Mouse (Mus musculus) midbrain, embryonic 14.5 days (tissue): Measurements from ENCODE around the gene Kirrel3. TPM values are rescaled to one million over a fixed set of nuclear protein-coding genes. Genes with fewer than 3 reads are reported as not detected.
A peak's percentile ranks its signal among the peaks of the same experiment; 100 is the strongest.

Source experiments
- ATAC-seq: fragments of 200-750 bp; cut with Nextera tagmentation; 2 replicates; pipeline ENCODE4 v1.8.0; 2017; ENCODE audit warnings: moderate number of reproducible peaks, moderate library complexity; ENCODE audit not compliant: low FRiP score, low TSS enrichment
- DNase-seq: peaks from one replicate; pipeline ENCODE4 v3.0.0-alpha.2; 2015
- H3K27ac ChIP-seq: fragments of 300-500 bp; sonication (generic); replicated peaks from 2 replicates; pipeline ENCODE4 v1.5.1; 2014; ENCODE audit warnings: mild to moderate bottlenecking, low read depth, low read length, moderate library complexity
- H3K27me3 ChIP-seq: fragments of 300-500 bp; sonication (generic); 2 replicates; pipeline ENCODE4 v1.6.1; 2014; ENCODE audit warnings: low read length, control low read depth, mixed read lengths; ENCODE audit not compliant: control insufficient read depth, insufficient read depth
- H3K36me3 ChIP-seq: fragments of 300-500 bp; sonication (generic); 2 replicates; pipeline ENCODE4 v1.6.1; 2014; ENCODE audit warnings: low read length, control low read depth; ENCODE audit not compliant: control insufficient read depth, insufficient read depth
- H3K4me1 ChIP-seq: fragments of 300-500 bp; sonication (generic); 2 replicates; pipeline ENCODE4 v1.6.1; 2014; ENCODE audit warnings: mild to moderate bottlenecking, antibody characterized with exemption, low read length, control low read depth; ENCODE audit not compliant: control insufficient read depth, insufficient read depth
- H3K4me2 ChIP-seq: fragments of 300-500 bp; sonication (generic); 2 replicates; pipeline ENCODE4 v1.6.1; 2014; ENCODE audit warnings: mild to moderate bottlenecking, low read length, moderate library complexity
- H3K4me3 ChIP-seq: fragments of 300-500 bp; sonication (generic); replicated peaks from 2 replicates; pipeline ENCODE4 v1.5.1; 2014; ENCODE audit warnings: low read depth, low read length
- H3K9ac ChIP-seq: fragments of 300-500 bp; sonication (generic); replicated peaks from 2 replicates; pipeline ENCODE4 v1.6.1; 2014; ENCODE audit warnings: mild to moderate bottlenecking, low read length, moderate library complexity
- H3K9me3 ChIP-seq: fragments of 300-500 bp; sonication (generic); 2 replicates; pipeline ENCODE4 v1.6.1; 2016; ENCODE audit warnings: low read length, control low read depth, mixed read lengths; ENCODE audit not compliant: control insufficient read depth
- WGBS: fragments of 180-500 bp; shearing (Covaris S2); extraction: QIAGEN DNeasy Blood & Tissue Kit; methylation state at CpG from one replicate; pipeline ENCODE4 v1.1.7; 2014; 5-methylcytosine and 5-hydroxymethylcytosine counted together
- polyA plus RNA-seq: library from polyadenylated mRNA; unstranded; fragments of >200 nt; fragmentation: Nextera tagmentation; extraction: Ambion mirVana; gene quantifications from 2 replicates; pipeline ENCODE4 v1.2.1, GENCODE M21; 2014

The Kirrel3 gene
- polyA plus RNA-seq, 1 experiment from 2014 or later, result 34.2 TPM

GRCm38 (mm10) chr9:34463666-34464065, 22.0 kb upstream of the Kirrel3 start:
- Histone ChIP-seq H3K4me3 (no peak overlapping the region), H3K27ac (no peak overlapping the region), H3K4me2 (no peak overlapping the region), H3K9me3 (no peaks in the 10 kb centered on the region), H3K4me1 (no peaks in the 10 kb centered on the region), H3K36me3 (no peaks in the 10 kb centered on the region), H3K9ac (no peak overlapping the region), H3K27me3 (no peaks in the 10 kb centered on the region)
- DNase-seq (no peak), ATAC-seq (no peak)
- WGBS, result 66% methylated on average over 2 of the region's 2 CpGs

GRCm38 (mm10) chr9:34466058-34466457, 19.6 kb upstream of the Kirrel3 start:
- H3K9me3 ChIP-seq, result no peaks in the 10 kb centered on the region
- H3K36me3 ChIP-seq, result no peaks in the 10 kb centered on the region
- H3K9ac ChIP-seq, result no peak overlapping the region
- ATAC-seq (no peak), DNase-seq (no peak)
- WGBS, result 74% methylated on average over 3 of the region's 3 CpGs
- no peaks in the 10 kb centered on the region for H3K27me3 ChIP-seq
- no peak overlapping the region for H3K27ac ChIP-seq
- H3K4me3 ChIP-seq, result no peak overlapping the region
- no peak overlapping the region for H3K4me2 ChIP-seq
- H3K4me1 ChIP-seq, result no peaks in the 10 kb centered on the region

DNA sequence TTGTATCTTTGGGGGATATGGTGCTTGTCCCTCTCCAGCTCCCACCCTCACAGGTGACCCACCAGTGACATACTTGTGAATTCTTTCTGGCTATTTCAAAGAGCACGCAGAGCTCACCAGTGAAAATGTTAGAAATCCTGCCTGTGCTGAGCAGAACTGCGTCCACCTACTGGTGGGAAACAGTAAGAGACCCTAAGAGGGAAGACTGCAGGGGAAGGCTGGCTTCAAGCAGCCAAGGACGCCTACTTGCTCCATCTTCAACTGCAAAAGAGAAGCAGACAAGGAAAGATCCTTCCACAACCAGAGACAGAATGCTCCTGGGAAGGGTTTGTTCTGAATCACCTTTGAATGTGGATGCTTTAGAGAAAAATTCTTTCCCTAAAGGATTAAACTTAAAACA, 16.5 kb upstream of the Kirrel3 start:
- Histone ChIP-seq H3K4me1 (no peaks in the 10 kb centered on the region), H3K27me3 (no peaks in the 10 kb centered on the region), H3K36me3 (no peaks in the 10 kb centered on the region), H3K9me3 (no peaks in the 10 kb centered on the region), H3K9ac (no peak overlapping the region), H3K4me3 (no peak overlapping the region), H3K4me2 (no peak overlapping the region), H3K27ac (no peak overlapping the region)
- 81% methylated on average over 3 of the region's 3 CpGs for WGBS
- ATAC-seq, result no peak
- DNase-seq, result no peak

DNA sequence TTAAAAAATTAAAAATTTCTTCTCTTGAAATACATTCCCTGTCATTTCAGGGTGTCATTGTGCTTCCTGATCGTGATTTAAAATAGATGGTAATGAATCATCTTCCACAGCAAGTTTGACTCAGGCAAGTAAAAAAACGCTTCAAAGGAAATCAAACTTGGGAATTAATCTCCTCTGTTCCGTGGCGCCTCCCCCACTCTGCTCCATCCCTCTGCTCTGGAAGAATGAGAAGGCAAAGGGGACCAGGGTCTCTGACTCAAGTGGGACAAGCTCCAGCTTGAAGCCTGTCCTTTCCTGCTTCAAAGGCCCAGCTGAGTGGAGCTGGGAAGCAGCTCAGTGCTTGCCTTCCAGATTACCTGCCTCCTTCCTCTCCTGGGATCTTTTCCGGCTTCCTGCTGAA, 9.5 kb upstream of the Kirrel3 start:
- H3K4me3 ChIP-seq, result no peak overlapping the region
- no peak for ATAC-seq
- H3K4me2 ChIP-seq, result no peak overlapping the region
- H3K9ac ChIP-seq, result no peak overlapping the region
- no peaks in the 10 kb centered on the region for H3K36me3 ChIP-seq
- WGBS, result 42% methylated on average over 5 of the region's 5 CpGs
- H3K4me1 ChIP-seq, result no peaks in the 10 kb centered on the region
- no peak overlapping the region for H3K27ac ChIP-seq
- H3K27me3 ChIP-seq, result no peaks in the 10 kb centered on the region
- DNase-seq, result no peak
- no peaks in the 10 kb centered on the region for H3K9me3 ChIP-seq

DNA sequence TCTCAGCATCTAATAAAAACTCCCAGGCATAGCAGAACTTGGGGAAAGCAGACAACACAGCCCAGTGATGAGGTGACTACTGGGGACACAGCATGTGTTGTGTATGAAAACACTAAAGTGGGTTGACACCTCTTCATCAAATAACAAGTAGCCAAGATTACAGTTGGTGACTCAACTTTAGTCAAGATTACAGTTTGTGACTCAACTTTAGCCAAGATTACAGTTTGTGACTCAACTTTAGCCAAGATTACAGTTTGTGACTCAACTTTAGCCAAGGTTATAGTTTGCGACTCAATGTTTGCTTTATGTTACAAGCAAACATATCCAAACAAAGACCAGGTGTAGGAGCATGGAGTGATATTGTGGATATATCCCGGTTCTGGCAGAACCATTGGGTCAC, 7.2 kb upstream of the Kirrel3 start:
- Histone ChIP-seq H3K36me3 (no peaks in the 10 kb centered on the region), H3K27ac (no peak overlapping the region), H3K4me1 (peaks cover 5% of the 10 kb centered on the region; the same call in 1 of the 2 replicates), H3K4me3 (no peak overlapping the region), H3K27me3 (no peaks in the 10 kb centered on the region), H3K4me2 (no peak overlapping the region), H3K9me3 (no peaks in the 10 kb centered on the region), H3K9ac (no peak overlapping the region)
- no peak for ATAC-seq
- DNase-seq, result no peak
- 92% methylated on average over 2 of the region's 2 CpGs for WGBS

GRCm38 (mm10) chr9:34483236-34483635, 2.5 kb upstream of the Kirrel3 start:
- Histone ChIP-seq H3K4me1 (peaks cover 17% of the 10 kb centered on the region), H3K36me3 (no peaks in the 10 kb centered on the region), H3K4me3 (no peak overlapping the region), H3K27ac (0 out of 2 replicates have a peak overlapping the region, but pooled peaks have one; percentile 1), H3K27me3 (no peaks in the 10 kb centered on the region; the same call in 1 of the 2 replicates), H3K9ac (no peak overlapping the region), H3K9me3 (no peaks in the 10 kb centered on the region), H3K4me2 (no peak overlapping the region)
- no peak for ATAC-seq
- peak; percentile 47 for DNase-seq
- WGBS, result 38% methylated on average over 2 of the region's 2 CpGs

GRCm38 (mm10) chr9:34484665-34485064, 1.0 kb upstream of the Kirrel3 start:
- no peak overlapping the region for H3K4me3 ChIP-seq
- 55% methylated on average over 6 of the region's 6 CpGs for WGBS
- H3K4me1 ChIP-seq, result peaks cover 17% of the 10 kb centered on the region
- no peaks in the 10 kb centered on the region for H3K36me3 ChIP-seq
- no peak for DNase-seq
- no peak overlapping the region for H3K27ac ChIP-seq
- H3K9me3 ChIP-seq, result no peaks in the 10 kb centered on the region
- no peak overlapping the region for H3K9ac ChIP-seq
- H3K27me3 ChIP-seq, result peaks cover 1% of the 10 kb centered on the region; the same call in 1 of the 2 replicates
- H3K4me2 ChIP-seq, result no peak overlapping the region
- no peak for ATAC-seq

- ATAC-seq (peak; percentile 25; the same call in 1 of the 2 replicates), DNase-seq (no peak)
- WGBS, result 0% methylated on average over 9 of the region's 9 CpGs
- Histone ChIP-seq H3K27me3 (peaks cover 9% of the 10 kb centered on the region; the same call in 1 of the 2 replicates), H3K4me3 (peak overlapping the region; percentile 67), H3K27ac (peak overlapping the region; percentile 68), H3K9me3 (no peaks in the 10 kb centered on the region), H3K4me2 (peak overlapping the region; percentile 79), H3K9ac (peak overlapping the region; percentile 66), H3K36me3 (no peaks in the 10 kb centered on the region), H3K4me1 (peaks cover 20% of the 10 kb centered on the region)
Observed at GRCm38 (mm10) chr9:34488267-34488666, 2.6 kb downstream of the Kirrel3 start.

DNA sequence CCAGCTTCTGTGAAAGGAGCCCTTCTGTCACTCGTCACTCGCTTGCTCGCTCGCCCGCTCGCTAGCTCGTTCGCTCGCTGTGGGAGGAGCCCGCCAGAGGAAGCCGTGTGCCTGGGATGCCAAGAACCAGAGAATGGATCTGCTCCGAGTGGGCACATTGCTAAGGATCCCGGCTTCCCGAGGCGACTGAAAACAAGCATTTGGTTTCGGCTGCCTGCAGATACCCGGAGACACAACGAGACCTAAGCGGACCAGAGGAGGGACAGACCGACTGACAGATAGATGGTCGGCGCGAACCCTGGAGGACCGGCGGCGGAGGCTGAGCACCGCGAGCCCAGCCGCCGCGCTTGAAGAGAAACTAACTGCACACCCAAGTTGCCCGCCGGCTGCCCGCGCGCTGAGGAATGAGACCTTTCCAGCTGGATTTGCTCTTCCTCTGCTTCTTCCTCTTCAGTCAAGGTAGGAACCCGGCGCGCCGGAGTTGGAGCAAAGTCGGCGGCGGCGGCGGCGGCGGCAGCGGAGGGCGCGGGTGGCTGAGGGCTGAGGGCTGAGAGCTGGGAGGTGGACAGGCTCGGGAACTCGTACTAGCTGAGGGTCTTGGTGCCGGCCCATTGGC, 3.1 kb downstream of the Kirrel3 start:
- Histone ChIP-seq H3K27ac (peak overlapping the region; percentile 68), H3K4me1 (peaks cover 16% of the 10 kb centered on the region; the same call in 1 of the 2 replicates), H3K9ac (peak overlapping the region; percentile 66), H3K9me3 (no peaks in the 10 kb centered on the region), H3K27me3 (peaks cover 9% of the 10 kb centered on the region; the same call in 1 of the 2 replicates), H3K4me3 (peak overlapping the region; percentile 67), H3K36me3 (no peaks in the 10 kb centered on the region), H3K4me2 (peak overlapping the region; percentile 79)
- DNase-seq (peak; percentile 90), ATAC-seq (peak; percentile 73)
- 0% methylated on average over 47 of the region's 53 CpGs for WGBS
